Mouse (Mus musculus) liver, embryonic 14.5 days (tissue): ENCODE measurements at regions not wholly inside any gene's neighbourhood (a gene's known extent, or its start where the extent isn't known, plus 50 kb on each side); places are given as distances from the start of the nearest gene placed in this dataset.

Source experiments
- ATAC-seq: fragments of 200-750 bp; cut with Nextera tagmentation; 2 replicates; pipeline ENCODE4 v1.8.0; 2017; ENCODE audit warnings: moderate number of reproducible peaks, mild to moderate bottlenecking, moderate library complexity; ENCODE audit not compliant: insufficient read depth
- DNase-seq, 3 experiments: peaks; one replicate each; pipeline ENCODE4 v3.0.0-alpha.2; 2012 to 2013; ENCODE audit warnings: low read depth in 3 of 3, low spot score in 3 of 3
- H3K27ac ChIP-seq: fragments of 300-500 bp; sonication (generic); 2 replicates; pipeline ENCODE4 v1.5.1; 2014; ENCODE audit warnings: moderate library complexity, mild to moderate bottlenecking, control low read depth, inconsistent platforms
- H3K27me3 ChIP-seq: fragments of 300-500 bp; sonication (generic); 2 replicates; pipeline ENCODE4 v1.6.1; 2014; ENCODE audit warnings: mild to moderate bottlenecking, low read length, moderate library complexity; ENCODE audit not compliant: control insufficient read depth, insufficient read depth
- H3K36me3 ChIP-seq: fragments of 300-500 bp; sonication (generic); replicated peaks from 2 replicates; pipeline ENCODE4 v1.6.1; 2014; ENCODE audit warnings: low read depth; ENCODE audit not compliant: control insufficient read depth, insufficient read depth
- H3K4me1 ChIP-seq, 2 experiments: fragments of 200-500 bp in 1 of 2; fragments of 300-500 bp in 1 of 2; sonication (generic) in 1 of 2; replicated peaks; 2 replicates each; pipeline ENCODE4 v1.6.1; 2012 to 2014; ENCODE audit warnings: antibody characterized with exemption in 1 of 2, inconsistent platforms in 1 of 2, low read length in 1 of 2; ENCODE audit not compliant: control insufficient read depth in 2 of 2, insufficient read depth in 2 of 2
- H3K4me2 ChIP-seq: fragments of 300-500 bp; sonication (generic); 2 replicates; pipeline ENCODE4 v1.6.1; 2014; ENCODE audit warnings: low read depth, mild to moderate bottlenecking, control low read depth, moderate library complexity
- H3K4me3 ChIP-seq, 2 experiments: fragments of 200-500 bp in 1 of 2; fragments of 300-500 bp in 1 of 2; sonication (generic) in 1 of 2; 2 replicates each; pipeline ENCODE4 v1.5.1; 2012 to 2014; ENCODE audit warnings: low read depth in 2 of 2, low read length in 2 of 2, mild to moderate bottlenecking in 2 of 2, control low read depth in 1 of 2, inconsistent platforms in 1 of 2, moderate library complexity in 1 of 2; ENCODE audit not compliant: insufficient read depth in 1 of 2
- H3K9ac ChIP-seq: fragments of 300-500 bp; sonication (generic); replicated peaks from 2 replicates; pipeline ENCODE4 v1.6.1; 2014; ENCODE audit warnings: mild to moderate bottlenecking, control low read depth, moderate library complexity
- H3K9me3 ChIP-seq: fragments of 300-500 bp; sonication (generic); 2 replicates; pipeline ENCODE4 v1.6.1; 2016; ENCODE audit warnings: low read length, mixed read lengths; ENCODE audit not compliant: control insufficient read depth
- CTCF ChIP-seq: IDR thresholded peaks from 2 replicates; pipeline ENCODE4 v1.5.1; 2016; ENCODE audit warnings: antibody characterized with exemption, low read depth, control low read depth
- EP300 ChIP-seq: IDR thresholded peaks from 2 replicates; pipeline ENCODE4 v1.6.1; 2016; ENCODE audit warnings: antibody characterized with exemption, low read depth
- WGBS: fragments of 180-500 bp; shearing (Covaris S2); extraction: QIAGEN DNeasy Blood & Tissue Kit; methylation state at CpG from one replicate; pipeline ENCODE4 v1.1.7; 2014; ENCODE audit not compliant: insufficient replicate concordance; 5-methylcytosine and 5-hydroxymethylcytosine counted together

- H3K36me3 ChIP-seq = no peaks in the 10 kb centered on the region
- no peak overlapping the region for H3K9ac ChIP-seq
- DNase-seq (no peak), ATAC-seq (no peak)
- TF ChIP-seq CTCF (no peak), EP300 (no peak)
- H3K4me3 ChIP-seq = no peak overlapping the region
- H3K9me3 ChIP-seq = no peaks in the 10 kb centered on the region
- no peak overlapping the region for H3K27ac ChIP-seq
- H3K4me2 ChIP-seq = no peak overlapping the region
- 65% methylated on average over 1 of the region's 1 CpGs for WGBS
- no peaks in the 10 kb centered on the region for H3K27me3 ChIP-seq
- no peaks in the 10 kb centered on the region for H3K4me1 ChIP-seq
These were observed 53.3 kb upstream of the Igf1 start for GRCm38 (mm10) chr10:87804792-87805082.
